Mouse (Mus musculus) heart, adult 2 months (tissue): Measurements from ENCODE around the gene Zdhhc23.

Experiments
- CTCF ChIP-seq: fragments of 200-600 bp; IDR thresholded peaks from 2 replicates; pipeline ENCODE4 v1.8.1; 2022; ENCODE audit warnings: antibody characterized with exemption, mild to moderate bottlenecking, moderate library complexity
- POLR2A ChIP-seq: fragments of 200-500 bp; IDR thresholded peaks from 2 replicates; pipeline ENCODE4 v1.6.1; 2011; ENCODE audit warnings: mild to moderate bottlenecking, low read depth, low read length, control low read depth; ENCODE audit not compliant: insufficient read depth

GRCm38 (mm10) chr16:43918867-43919266 is 60.7 kb downstream of the Zdhhc23 start:
- TF ChIP-seq POLR2A, result no peak
- no peak for TF ChIP-seq CTCF
